Mouse (Mus musculus) hindbrain, embryonic 15.5 days (tissue): ENCODE measurements at regions not wholly inside any gene's neighbourhood (a gene's known extent, or its start where the extent isn't known, plus 50 kb on each side); places are given as distances from the start of the nearest gene placed in this dataset.

ENCODE experiments used
- ATAC-seq: fragments of 200-750 bp; cut with Nextera tagmentation; 2 replicates; pipeline ENCODE4 v1.8.0; 2017; ENCODE audit warnings: low read depth, moderate number of reproducible peaks, moderate TSS enrichment; ENCODE audit not compliant: low FRiP score
- H3K27ac ChIP-seq: fragments of 300-500 bp; sonication (generic); replicated peaks from 2 replicates; pipeline ENCODE4 v1.5.1; 2015; ENCODE audit warnings: mild to moderate bottlenecking, inconsistent platforms
- H3K27me3 ChIP-seq: fragments of 300-500 bp; sonication (generic); 2 replicates; pipeline ENCODE4 v1.6.1; 2015; ENCODE audit warnings: control low read depth, inconsistent platforms
- H3K36me3 ChIP-seq: fragments of 300-500 bp; sonication (generic); 2 replicates; pipeline ENCODE4 v1.6.1; 2015; ENCODE audit warnings: control low read depth, inconsistent platforms
- H3K4me1 ChIP-seq: fragments of 300-500 bp; sonication (generic); replicated peaks from 2 replicates; pipeline ENCODE4 v1.6.1; 2015; ENCODE audit warnings: control low read depth, inconsistent platforms
- H3K4me2 ChIP-seq: fragments of 300-500 bp; sonication (generic); 2 replicates; pipeline ENCODE4 v1.6.1; 2015; ENCODE audit warnings: moderate library complexity, mild to moderate bottlenecking, inconsistent platforms
- H3K4me3 ChIP-seq: fragments of 300-500 bp; sonication (generic); 2 replicates; pipeline ENCODE4 v1.5.1; 2015; ENCODE audit warnings: mild to moderate bottlenecking, inconsistent platforms
- H3K9ac ChIP-seq: fragments of 300-500 bp; sonication (generic); 2 replicates; pipeline ENCODE4 v1.6.1; 2015; ENCODE audit warnings: inconsistent platforms
- H3K9me3 ChIP-seq: fragments of 300-500 bp; sonication (generic); 2 replicates; pipeline ENCODE4 v1.6.1; 2016; ENCODE audit warnings: control low read depth, inconsistent platforms
- WGBS: fragments of 180-500 bp; shearing (Covaris S2); methylation state at CpG from one replicate; pipeline ENCODE4 v1.1.7; 2015; 5-methylcytosine and 5-hydroxymethylcytosine counted together

- no peak overlapping the region for H3K4me2 ChIP-seq
- no peak overlapping the region for H3K27ac ChIP-seq
- WGBS: 91% methylated on average over 3 of the region's 3 CpGs
- no peaks in the 10 kb centered on the region for H3K36me3 ChIP-seq
- no peaks in the 10 kb centered on the region for H3K9me3 ChIP-seq
- H3K9ac ChIP-seq: no peak overlapping the region
- no peaks in the 10 kb centered on the region for H3K4me1 ChIP-seq
- H3K4me3 ChIP-seq: no peak overlapping the region
- H3K27me3 ChIP-seq: no peaks in the 10 kb centered on the region
- no peak for ATAC-seq
These were observed 228.2 kb downstream of the Pdcd6ip start for GRCm38 (mm10) chr9:113479897-113480296.

GRCm38 (mm10) chr9:113478761-113479265 is 229.2 kb downstream of the Pdcd6ip start:
- 89% methylated on average over 1 of the region's 1 CpGs for WGBS
- ATAC-seq: no peak
- H3K9ac ChIP-seq: no peak overlapping the region
- no peaks in the 10 kb centered on the region for H3K4me1 ChIP-seq
- no peak overlapping the region for H3K4me3 ChIP-seq
- H3K4me2 ChIP-seq: no peak overlapping the region
- H3K27ac ChIP-seq: no peak overlapping the region
- H3K9me3 ChIP-seq: no peaks in the 10 kb centered on the region
- H3K27me3 ChIP-seq: no peaks in the 10 kb centered on the region
- no peaks in the 10 kb centered on the region for H3K36me3 ChIP-seq

DNA sequence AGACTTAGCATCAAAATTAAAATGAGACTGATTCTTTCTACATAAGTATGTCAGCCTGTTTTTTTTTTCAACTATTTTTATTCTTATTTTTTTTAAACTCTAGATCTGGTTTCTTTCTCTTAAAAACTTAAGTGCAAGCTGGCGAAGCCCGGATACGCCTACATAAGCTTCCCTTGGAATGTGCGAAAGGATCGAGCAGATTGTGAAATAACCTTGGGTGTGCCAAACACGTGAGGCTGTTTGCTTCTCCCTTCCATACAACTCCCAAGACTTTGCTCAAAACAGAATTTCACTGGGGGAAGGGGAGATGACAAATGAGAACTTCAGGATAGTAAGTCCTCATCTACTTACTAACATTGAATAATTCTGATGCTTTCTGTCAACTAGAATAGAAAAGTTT is 236.3 kb downstream of the Pdcd6ip start:
- Histone ChIP-seq H3K9ac (no peak overlapping the region), H3K27ac (no peak overlapping the region), H3K4me3 (no peak overlapping the region), H3K4me2 (no peak overlapping the region), H3K27me3 (no peaks in the 10 kb centered on the region), H3K9me3 (no peaks in the 10 kb centered on the region), H3K4me1 (no peaks in the 10 kb centered on the region), H3K36me3 (no peaks in the 10 kb centered on the region)
- no peak for ATAC-seq
- WGBS: 94% methylated on average over 6 of the region's 6 CpGs

- Histone ChIP-seq H3K27ac (peak overlapping the region; percentile 63), H3K27me3 (no peaks in the 10 kb centered on the region), H3K4me1 (peaks cover 10% of the 10 kb centered on the region), H3K9me3 (no peaks in the 10 kb centered on the region), H3K4me3 (no peak overlapping the region), H3K4me2 (no peak overlapping the region), H3K36me3 (no peaks in the 10 kb centered on the region), H3K9ac (no peak overlapping the region)
- 10% methylated on average over 2 of the region's 2 CpGs for WGBS
- ATAC-seq: no peak
These were observed 245.2 kb downstream of the Pdcd6ip start for GRCm38 (mm10) chr9:113462888-113463287.

- no peaks in the 10 kb centered on the region for H3K9me3 ChIP-seq
- no peak overlapping the region for H3K4me2 ChIP-seq
- 35% methylated on average over 1 of the region's 1 CpGs for WGBS
- peak; percentile 89 for ATAC-seq
- H3K27ac ChIP-seq: peak overlapping the region; percentile 63
- H3K4me1 ChIP-seq: peaks cover 10% of the 10 kb centered on the region
- no peak overlapping the region for H3K9ac ChIP-seq
- H3K4me3 ChIP-seq: no peak overlapping the region
- no peaks in the 10 kb centered on the region for H3K36me3 ChIP-seq
- H3K27me3 ChIP-seq: no peaks in the 10 kb centered on the region
These were observed 245.7 kb downstream of the Pdcd6ip start for GRCm38 (mm10) chr9:113462267-113462887.

- ATAC-seq: no peak
- 75% methylated on average over 5 of the region's 5 CpGs for WGBS
- H3K9ac ChIP-seq: no peak overlapping the region
- H3K4me3 ChIP-seq: no peak overlapping the region
- H3K4me1 ChIP-seq: peaks cover 10% of the 10 kb centered on the region
- H3K36me3 ChIP-seq: no peaks in the 10 kb centered on the region
- H3K27me3 ChIP-seq: no peaks in the 10 kb centered on the region
- H3K4me2 ChIP-seq: no peak overlapping the region
- no peak overlapping the region for H3K27ac ChIP-seq
- no peaks in the 10 kb centered on the region for H3K9me3 ChIP-seq
These were observed 248.2 kb downstream of the Pdcd6ip start for GRCm38 (mm10) chr9:113459885-113460284.

GRCm38 (mm10) chr9:113459221-113459620 is 248.8 kb downstream of the Pdcd6ip start:
- no peak for ATAC-seq
- WGBS: 37% methylated on average over 2 of the region's 2 CpGs
- H3K9me3 ChIP-seq: no peaks in the 10 kb centered on the region
- no peak overlapping the region for H3K9ac ChIP-seq
- H3K27ac ChIP-seq: no peak overlapping the region
- H3K27me3 ChIP-seq: no peaks in the 10 kb centered on the region
- no peak overlapping the region for H3K4me2 ChIP-seq
- H3K4me3 ChIP-seq: no peak overlapping the region
- peaks cover 10% of the 10 kb centered on the region for H3K4me1 ChIP-seq
- H3K36me3 ChIP-seq: no peaks in the 10 kb centered on the region

GRCm38 (mm10) chr9:113458741-113459154 is 249.3 kb downstream of the Pdcd6ip start:
- no peak overlapping the region for H3K4me3 ChIP-seq

DNA sequence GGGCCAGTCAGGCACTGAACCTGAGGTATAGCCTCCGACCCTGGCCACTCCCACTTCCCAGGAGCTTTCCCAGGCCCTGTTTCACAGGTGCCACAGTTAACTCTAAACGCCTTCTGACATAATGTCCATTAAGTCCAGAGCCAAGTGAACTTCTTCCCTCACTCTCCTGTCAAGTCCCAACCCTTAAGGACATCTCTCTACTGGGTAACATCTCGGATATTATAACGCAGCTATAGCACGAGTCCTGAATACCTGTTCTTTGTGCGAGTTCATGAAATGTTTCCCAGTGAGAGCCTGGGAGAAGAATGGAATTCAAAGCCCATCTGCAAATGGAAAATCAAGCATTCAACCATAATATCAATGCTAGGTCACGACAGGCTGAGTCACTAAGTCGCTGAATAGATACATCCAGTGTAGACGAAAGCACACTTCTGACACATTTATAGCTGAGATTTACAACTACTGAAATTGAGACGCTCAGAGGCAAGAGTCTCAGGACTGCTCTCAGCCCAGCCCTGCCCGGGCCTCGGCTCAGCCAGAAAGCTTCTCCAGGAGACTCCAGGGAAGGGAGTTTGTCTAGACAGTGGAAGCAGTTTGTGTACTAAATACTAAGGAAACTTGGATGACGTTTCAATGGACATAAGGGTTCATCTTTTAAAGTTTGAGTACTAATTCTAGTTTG is 250.7 kb downstream of the Pdcd6ip start:
- peaks cover 1% of the 10 kb centered on the region; the same call in 1 of the 2 replicates for H3K4me1 ChIP-seq
- H3K9ac ChIP-seq: no peak overlapping the region
- WGBS: 84% methylated on average over 13 of the region's 13 CpGs
- no peaks in the 10 kb centered on the region for H3K36me3 ChIP-seq
- no peak overlapping the region for H3K4me2 ChIP-seq
- H3K27ac ChIP-seq: no peak overlapping the region
- no peak overlapping the region for H3K4me3 ChIP-seq
- ATAC-seq: no peak
- no peaks in the 10 kb centered on the region for H3K27me3 ChIP-seq
- no peaks in the 10 kb centered on the region for H3K9me3 ChIP-seq

More at GRCm38 (mm10) chr9:113458741-113459154, 249.3 kb downstream of the Pdcd6ip start:
- no peak for ATAC-seq
- Histone ChIP-seq H3K27ac (no peak overlapping the region), H3K9me3 (no peaks in the 10 kb centered on the region), H3K27me3 (no peaks in the 10 kb centered on the region), H3K4me1 (peaks cover 10% of the 10 kb centered on the region), H3K4me2 (no peak overlapping the region), H3K36me3 (no peaks in the 10 kb centered on the region), H3K9ac (no peak overlapping the region)
- WGBS: 19% methylated on average over 5 of the region's 5 CpGs

GRCm38 (mm10) chr9:113455577-113455976 is 252.5 kb downstream of the Pdcd6ip start:
- Histone ChIP-seq H3K27ac (no peak overlapping the region), H3K9me3 (no peaks in the 10 kb centered on the region), H3K4me2 (no peak overlapping the region), H3K27me3 (no peaks in the 10 kb centered on the region), H3K4me3 (no peak overlapping the region), H3K9ac (no peak overlapping the region), H3K36me3 (no peaks in the 10 kb centered on the region), H3K4me1 (no peaks in the 10 kb centered on the region)
- 94% methylated on average over 5 of the region's 5 CpGs for WGBS
- no peak for ATAC-seq

DNA sequence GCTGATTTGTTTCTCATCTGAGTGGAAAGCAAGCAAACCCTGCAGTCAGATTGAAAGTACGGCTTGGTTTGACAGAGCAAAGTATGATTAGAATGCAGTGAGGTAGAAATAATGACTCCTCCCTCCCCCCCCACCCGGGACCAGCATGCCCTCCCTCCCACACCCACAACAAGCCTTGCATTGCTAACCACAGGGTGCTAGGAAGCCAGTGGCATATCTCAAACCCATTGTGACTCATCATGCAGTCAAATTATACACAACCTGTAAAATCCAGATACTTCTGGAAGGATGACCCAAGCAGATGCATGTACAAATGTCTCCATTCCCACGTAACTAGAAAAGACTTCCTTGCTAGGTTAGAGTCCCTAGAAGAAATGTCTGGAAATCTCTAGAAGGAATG is 254.8 kb downstream of the Pdcd6ip start:
- H3K4me2 ChIP-seq: no peak overlapping the region
- H3K36me3 ChIP-seq: no peaks in the 10 kb centered on the region
- no peaks in the 10 kb centered on the region for H3K4me1 ChIP-seq
- H3K27me3 ChIP-seq: no peaks in the 10 kb centered on the region
- H3K9me3 ChIP-seq: no peaks in the 10 kb centered on the region
- ATAC-seq: no peak
- H3K9ac ChIP-seq: no peak overlapping the region
- no peak overlapping the region for H3K4me3 ChIP-seq
- 56% methylated on average over 3 of the region's 3 CpGs for WGBS
- no peak overlapping the region for H3K27ac ChIP-seq

- H3K36me3 ChIP-seq: no peaks in the 10 kb centered on the region
- ATAC-seq: peak; percentile 78
- no peaks in the 10 kb centered on the region for H3K9me3 ChIP-seq
- H3K9ac ChIP-seq: no peak overlapping the region
- H3K27ac ChIP-seq: no peak overlapping the region
- WGBS: 7% methylated on average over 21 of the region's 21 CpGs
- H3K4me3 ChIP-seq: peak overlapping the region; percentile 27
- peaks cover 10% of the 10 kb centered on the region for H3K4me1 ChIP-seq
- peak overlapping the region; percentile 51 for H3K4me2 ChIP-seq
- peaks cover 2% of the 10 kb centered on the region; the same call in 1 of the 2 replicates for H3K27me3 ChIP-seq
These were observed 266.2 kb downstream of the Pdcd6ip start for GRCm38 (mm10) chr9:113441770-113442411.
